Mouse (Mus musculus) right cerebral cortex, adult 18-20 months (tissue): Measurements from ENCODE around the gene Lrig1.

Source experiments
- DNase-seq: peaks from one replicate; pipeline ENCODE4 v3.0.0; 2022; ENCODE audit warnings: mixed read lengths

Gene Lrig1

GRCm38 (mm10) chr6:94646902-94647301, 53.1 kb downstream of the Lrig1 start:
- DNase-seq = no peak

GRCm38 (mm10) chr6:94646274-94646863, 53.6 kb downstream of the Lrig1 start:
- DNase-seq = no peak

GRCm38 (mm10) chr6:94645723-94646122, 54.2 kb downstream of the Lrig1 start:
- no peak for DNase-seq

GRCm38 (mm10) chr6:94644641-94645040, 55.3 kb downstream of the Lrig1 start:
- no peak for DNase-seq

- DNase-seq = no peak
These were observed 56.0 kb downstream of the Lrig1 start for GRCm38 (mm10) chr6:94643989-94644388.

GRCm38 (mm10) chr6:94642048-94642447, 57.9 kb downstream of the Lrig1 start:
- no peak for DNase-seq

- no peak for DNase-seq
These were observed 59.7 kb downstream of the Lrig1 start for GRCm38 (mm10) chr6:94640297-94640696.

GRCm38 (mm10) chr6:94637024-94637434, 62.9 kb downstream of the Lrig1 start:
- DNase-seq = no peak

- DNase-seq = no peak
These were observed 64.6 kb downstream of the Lrig1 start for GRCm38 (mm10) chr6:94635343-94635742.

- no peak for DNase-seq
These were observed 65.2 kb downstream of the Lrig1 start for GRCm38 (mm10) chr6:94634710-94635109.

GRCm38 (mm10) chr6:94634274-94634673, 65.7 kb downstream of the Lrig1 start:
- DNase-seq = no peak

- no peak for DNase-seq
These were observed 68.2 kb downstream of the Lrig1 start for GRCm38 (mm10) chr6:94631779-94632082.

- peak; percentile 39 for DNase-seq
These were observed 68.7 kb downstream of the Lrig1 start for GRCm38 (mm10) chr6:94631051-94631778.

- DNase-seq = no peak
These were observed 71.2 kb downstream of the Lrig1 start for GRCm38 (mm10) chr6:94628787-94629186.

- DNase-seq = no peak
These were observed 72.0 kb downstream of the Lrig1 start for GRCm38 (mm10) chr6:94627714-94628595.

GRCm38 (mm10) chr6:94626807-94627206, 73.2 kb downstream of the Lrig1 start:
- no peak for DNase-seq

GRCm38 (mm10) chr6:94625896-94626295, 74.1 kb downstream of the Lrig1 start:
- DNase-seq = no peak

GRCm38 (mm10) chr6:94624543-94624942, 75.4 kb downstream of the Lrig1 start:
- DNase-seq = no peak

GRCm38 (mm10) chr6:94622983-94623382, 77.0 kb downstream of the Lrig1 start:
- DNase-seq = peak; percentile 62

- DNase-seq = no peak
These were observed 79.1 kb downstream of the Lrig1 start for GRCm38 (mm10) chr6:94620801-94621301.

GRCm38 (mm10) chr6:94620287-94620686, 79.7 kb downstream of the Lrig1 start:
- DNase-seq = no peak

- no peak for DNase-seq
These were observed 81.3 kb downstream of the Lrig1 start for GRCm38 (mm10) chr6:94618671-94619070.

GRCm38 (mm10) chr6:94615936-94616335, 84.0 kb downstream of the Lrig1 start:
- DNase-seq = no peak

GRCm38 (mm10) chr6:94614346-94614745, 85.6 kb downstream of the Lrig1 start:
- DNase-seq = no peak
